In genomic region chr5:67437403-67437802, GRCm38 (mm10) we compare ENCODE assay signal across 9 mouse cellular contexts. TPM values are rescaled to one million over a fixed set of nuclear protein-coding genes. Genes with fewer than 3 reads are reported as not detected.
A peak's percentile ranks its signal among the peaks of the same experiment; 100 is the strongest.
DNase-seq lines count a peak whose midpoint lies in the region; ATAC-seq lines count a peak whose summit lies in the region.
"Had no signal": no experiment of that assay in that cellular context is flagged by ENCODE, and none has a peak within 500 bp of the region (broad histone marks: within the 10 kb centered on the region; RNA-seq: fewer than 3 reads in every experiment).

No protein-coding gene starts in this region.

- ATAC-seq in heart, embryonic 13.5 days (ENCODE audit: extremely low read depth, insufficient number of reproducible peaks, low FRiP score, low TSS enrichment): peak; percentile 54; the same call in 1 of the 2 replicates
- peak; percentile 95 for ATAC-seq in megakaryocyte progenitor cell, adult 5-6 weeks (replicated peaks; ENCODE audit: poor library complexity)
- ATAC-seq: forebrain, embryonic 15.5 days had no signal

- H3K4me1 ChIP-seq in heart, embryonic 13.5 days: peaks cover 9% of the 10 kb centered on the region
- peaks cover 9% of the 10 kb centered on the region for H3K4me1 ChIP-seq in heart, embryonic 10.5 days
- H3K4me1 ChIP-seq: forebrain, embryonic 15.5 days had no signal

- H3K27me3 ChIP-seq in heart, embryonic 13.5 days (replicated peaks): 0 out of 2 replicates have a peak, but pooled peaks cover 4% of the 10 kb centered on the region
- H3K27me3 ChIP-seq in heart, embryonic 10.5 days (ENCODE audit: insufficient read depth, poor library complexity, severe bottlenecking): peaks cover 13% of the 10 kb centered on the region
- H3K27me3 ChIP-seq: forebrain, embryonic 15.5 days had no signal

- DNase-seq in heart, embryonic 10.5 days (ENCODE audit: low spot score): no peak
- peak; percentile 7 for DNase-seq in urinary bladder, postnatal 14 days (ENCODE audit: low spot score)
- no peak for DNase-seq in urinary bladder, postnatal 10 days (ENCODE audit: low spot score)
- DNase-seq in left cerebral cortex, postnatal 14 days (ENCODE audit: low spot score in 2 of 2): no peak
- no peak for DNase-seq in left cerebral cortex, adult 9 months (ENCODE audit: low spot score in 2 of 2)
- no peak for DNase-seq in urinary bladder, postnatal 36 days (ENCODE audit: low spot score in 2 of 2)

- no peak overlapping the region for H3K4me2 ChIP-seq in heart, embryonic 13.5 days
- H3K4me2 ChIP-seq: forebrain, embryonic 15.5 days had no signal

- H3K36me3 ChIP-seq in heart, embryonic 13.5 days: no peaks in the 10 kb centered on the region
- no peaks in the 10 kb centered on the region for H3K36me3 ChIP-seq in heart, embryonic 10.5 days
- H3K36me3 ChIP-seq: forebrain, embryonic 15.5 days had no signal

- intact Hi-C loops in left cerebral cortex, postnatal 14 days (cut with DNase I): no loop called here

- H3K9me3 ChIP-seq in heart, embryonic 13.5 days: no peaks in the 10 kb centered on the region
- no peaks in the 10 kb centered on the region for H3K9me3 ChIP-seq in heart, embryonic 10.5 days
- H3K9me3 ChIP-seq: forebrain, embryonic 15.5 days had no signal

- no peak overlapping the region for H3K9ac ChIP-seq in heart, embryonic 13.5 days
- H3K9ac ChIP-seq: forebrain, embryonic 15.5 days had no signal

- H3K27ac ChIP-seq in heart, embryonic 13.5 days (replicated peaks): no peak overlapping the region
- no peak overlapping the region for H3K27ac ChIP-seq in heart, embryonic 10.5 days
- H3K27ac ChIP-seq: forebrain, embryonic 15.5 days had no signal

- WGBS in heart, embryonic 13.5 days: 13% methylated on average over 2 of the region's 2 CpGs
- 32% methylated on average over 2 of the region's 2 CpGs for WGBS in heart, embryonic 10.5 days

- no peak overlapping the region for H3K4me3 ChIP-seq in heart, embryonic 13.5 days
- H3K4me3 ChIP-seq in heart, embryonic 10.5 days: no peak overlapping the region
- H3K4me3 ChIP-seq: forebrain, embryonic 15.5 days had no signal

RNA-seq across cellular contexts. Expression of gene Bend4, which starts 9.3 kb away (rescaled TPM):
- 13.9 and 15.6 TPM in 2 replicates for polyA plus RNA-seq in heart, embryonic 13.5 days (2015; fragmentation: Nextera tagmentation; extraction: Ambion mirVana)
- 23.5 and 24.0 TPM in 2 replicates for polyA plus RNA-seq in heart, embryonic 10.5 days (2016; fragmentation: Nextera tagmentation; extraction: Ambion mirVana)
- 1.1 and 1.5 TPM in 2 replicates for total RNA-seq in megakaryocyte progenitor cell, adult 5-6 weeks (2015)
- total RNA-seq in megakaryocyte progenitor cell, adult 5-6 weeks (2017): 1.4 and 1.6 TPM in 2 replicates
- 1 to 10 TPM; 8.6 to 8.8 TPM for total RNA-seq in left cerebral cortex, postnatal 14 days (2021)
